Comparison of ENCODE assay signal across 13 mouse cellular contexts in the genomic region with DNA sequence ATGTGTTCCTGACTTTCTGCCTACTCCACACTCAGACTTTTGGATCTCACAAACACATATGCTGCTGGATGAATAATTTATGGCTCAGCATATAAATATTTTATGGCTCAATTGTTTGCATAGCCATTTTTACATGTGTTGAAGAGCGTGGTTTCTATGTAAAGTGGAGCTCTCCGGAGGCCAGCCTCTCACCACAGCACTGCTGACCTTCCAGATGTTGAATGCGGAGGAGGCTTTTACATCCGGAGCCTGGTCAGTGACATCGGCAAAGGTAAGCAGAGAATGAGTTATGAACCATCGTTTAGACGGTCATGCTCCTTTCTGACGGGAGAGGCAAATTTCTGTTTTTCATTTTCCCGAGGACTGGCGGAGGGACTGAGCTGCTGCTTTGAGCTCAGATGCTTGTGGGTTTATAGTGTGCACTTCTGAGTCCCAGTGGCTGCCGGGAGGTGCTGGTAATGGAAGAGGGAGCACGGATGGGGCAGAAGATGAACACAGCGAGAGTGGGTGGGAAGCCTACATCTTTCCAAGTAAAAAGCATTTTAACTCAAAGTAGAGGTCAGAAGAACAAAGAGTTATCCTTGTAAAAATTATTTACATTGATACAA. TPM values are rescaled to one million over a fixed set of nuclear protein-coding genes. Genes with fewer than 3 reads are reported as not detected.
DNase-seq lines count a peak whose midpoint lies in the region; ATAC-seq lines count a peak whose summit lies in the region.
"Had no signal": no experiment of that assay in that cellular context is flagged by ENCODE, and none has a peak within 500 bp of the region (broad histone marks: within the 10 kb centered on the region; RNA-seq: fewer than 3 reads in every experiment).

No protein-coding gene starts in this region.

- H3K27me3 ChIP-seq in hindbrain, embryonic 14.5 days (ENCODE audit: control insufficient read depth, insufficient read depth, low read length), result no peaks in the 10 kb centered on the region
- no peaks in the 10 kb centered on the region for H3K27me3 ChIP-seq in hindbrain, embryonic 10.5 days (ENCODE audit: insufficient read depth, poor library complexity, severe bottlenecking)
- H3K27me3 ChIP-seq in embryonic facial prominence, embryonic 14.5 days (replicated peaks; ENCODE audit: control insufficient read depth, insufficient read depth, low read length), result no peaks in the 10 kb centered on the region
- H3K27me3 ChIP-seq in midbrain, embryonic 16.5 days (ENCODE audit: control insufficient read depth, insufficient read depth, low read depth, low read length), result no peaks in the 10 kb centered on the region

- WGBS in hindbrain, embryonic 14.5 days, result 67% methylated on average over 13 of the region's 13 CpGs
- WGBS in hindbrain, embryonic 10.5 days, result 87% methylated on average over 13 of the region's 13 CpGs
- 46% methylated on average over 13 of the region's 13 CpGs for WGBS in embryonic facial prominence, embryonic 14.5 days
- 57% methylated on average over 13 of the region's 13 CpGs for WGBS in midbrain, embryonic 16.5 days

- H3K4me3 ChIP-seq in hindbrain, embryonic 14.5 days (replicated peaks; ENCODE audit: low read length), result no peak overlapping the region; the same call in 1 of the 2 replicates
- H3K4me3 ChIP-seq in hindbrain, embryonic 10.5 days, result no peak overlapping the region
- H3K4me3 ChIP-seq in embryonic facial prominence, embryonic 14.5 days (ENCODE audit: low read depth, low read length), result 0 out of 2 replicates have a peak overlapping the region, but pooled peaks have one; percentile 7
- peak overlapping the region; percentile 16 for H3K4me3 ChIP-seq in midbrain, embryonic 16.5 days (ENCODE audit: low read depth, low read length)
- H3K4me3 ChIP-seq: layer of hippocampus, adult 2 months; myocyte had no signal

- no peak for ATAC-seq in hindbrain, embryonic 14.5 days (ENCODE audit: low FRiP score)
- ATAC-seq in embryonic facial prominence, embryonic 14.5 days (ENCODE audit: low read depth), result no peak
- no peak for ATAC-seq in midbrain, embryonic 16.5 days

- no peaks in the 10 kb centered on the region for H3K9me3 ChIP-seq in hindbrain, embryonic 14.5 days (ENCODE audit: control insufficient read depth, low read length)
- H3K9me3 ChIP-seq in hindbrain, embryonic 10.5 days, result 0 out of 2 replicates have a peak, but pooled peaks cover 4% of the 10 kb centered on the region
- 0 out of 2 replicates have a peak, but pooled peaks cover 3% of the 10 kb centered on the region for H3K9me3 ChIP-seq in embryonic facial prominence, embryonic 14.5 days (ENCODE audit: control insufficient read depth, low read length)
- H3K9me3 ChIP-seq in midbrain, embryonic 16.5 days (replicated peaks; ENCODE audit: control insufficient read depth, low read length, poor library complexity, severe bottlenecking), result 0 out of 2 replicates have a peak, but pooled peaks cover 2% of the 10 kb centered on the region

- H3K27ac ChIP-seq in hindbrain, embryonic 14.5 days, result peak overlapping the region; percentile 66
- no peak overlapping the region for H3K27ac ChIP-seq in hindbrain, embryonic 10.5 days
- H3K27ac ChIP-seq in embryonic facial prominence, embryonic 14.5 days (replicated peaks; ENCODE audit: low read depth, low read length), result peak overlapping the region; percentile 75
- H3K27ac ChIP-seq in midbrain, embryonic 16.5 days (ENCODE audit: low read length), result peak overlapping the region; percentile 72
- H3K27ac ChIP-seq: layer of hippocampus, adult 2 months had no signal

- peak overlapping the region; percentile 33 for H3K4me2 ChIP-seq in hindbrain, embryonic 14.5 days (replicated peaks)
- peak overlapping the region; percentile 31 for H3K4me2 ChIP-seq in embryonic facial prominence, embryonic 14.5 days (ENCODE audit: low read depth, low read length)
- peak overlapping the region; percentile 41 for H3K4me2 ChIP-seq in midbrain, embryonic 16.5 days (ENCODE audit: low read length)

- peak; percentile 42 for DNase-seq in hindbrain, embryonic 14.5 days (ENCODE audit: low spot score)
- no peak for DNase-seq in hindbrain, embryonic 10.5 days (ENCODE audit: low spot score)
- DNase-seq in brain, adult 2 months (ENCODE audit: low read depth, low spot score), result peak; percentile 42
- no peak for DNase-seq in embryonic facial prominence, embryonic 14.5 days (ENCODE audit: low spot score)
- no peak for DNase-seq in adipocyte (ENCODE audit: low spot score)
- no peak for DNase-seq in urinary bladder, postnatal 10 days (ENCODE audit: low spot score)
- DNase-seq: cerebellum, adult 2 months; lung, postnatal 10 days; right cerebral cortex, postnatal 25 days; thymus, postnatal 4 days had no signal

- no peak overlapping the region for H3K9ac ChIP-seq in hindbrain, embryonic 14.5 days
- H3K9ac ChIP-seq in embryonic facial prominence, embryonic 14.5 days (ENCODE audit: low read depth, low read length), result peak overlapping the region; percentile 11; the same call in 1 of the 2 replicates
- H3K9ac ChIP-seq in midbrain, embryonic 16.5 days (ENCODE audit: low read depth, low read length), result peak overlapping the region; percentile 44; the same call in 1 of the 2 replicates

- 0 out of 2 replicates have a peak, but pooled peaks cover 3% of the 10 kb centered on the region for H3K36me3 ChIP-seq in hindbrain, embryonic 14.5 days (replicated peaks; ENCODE audit: control insufficient read depth, insufficient read depth)
- peaks cover 24% of the 10 kb centered on the region for H3K36me3 ChIP-seq in hindbrain, embryonic 10.5 days
- peaks cover 13% of the 10 kb centered on the region; the same call in 1 of the 2 replicates for H3K36me3 ChIP-seq in embryonic facial prominence, embryonic 14.5 days (ENCODE audit: control insufficient read depth, insufficient read depth, low read length)
- no peaks in the 10 kb centered on the region for H3K36me3 ChIP-seq in midbrain, embryonic 16.5 days (ENCODE audit: control insufficient read depth, insufficient read depth, low read length)

- peaks cover 6% of the 10 kb centered on the region; the same call in 1 of the 2 replicates for H3K4me1 ChIP-seq in hindbrain, embryonic 14.5 days (replicated peaks; ENCODE audit: control insufficient read depth, insufficient read depth, low read length)
- H3K4me1 ChIP-seq in hindbrain, embryonic 10.5 days (replicated peaks), result peaks cover 5% of the 10 kb centered on the region
- peaks cover 21% of the 10 kb centered on the region for H3K4me1 ChIP-seq in embryonic facial prominence, embryonic 14.5 days (ENCODE audit: control insufficient read depth, insufficient read depth, low read length)
- H3K4me1 ChIP-seq in midbrain, embryonic 16.5 days (ENCODE audit: control insufficient read depth, insufficient read depth, low read length), result peaks cover 12% of the 10 kb centered on the region

RNA-seq across cellular contexts. Expression of a gene that starts 34.4 kb away (rescaled TPM):
- polyA plus RNA-seq in hindbrain, embryonic 14.5 days (2014; fragmentation: Nextera tagmentation; extraction: Ambion mirVana), result 13.6 and 14.1 TPM in 2 replicates
- 19.3 and 21.2 TPM in 2 replicates for polyA plus RNA-seq in hindbrain, embryonic 10.5 days (2016; fragmentation: Nextera tagmentation; extraction: Ambion mirVana)
- polyA plus RNA-seq in embryonic facial prominence, embryonic 14.5 days (2014; fragmentation: Nextera tagmentation; extraction: Ambion mirVana), result 19.8 and 22.6 TPM in 2 replicates
- polyA plus RNA-seq in midbrain, embryonic 16.5 days (2015; fragmentation: Nextera tagmentation; extraction: Ambion mirVana), result 15.5 and 17.3 TPM in 2 replicates

Comparison
In these comparisons a context has a peak if more than half of its experiments do, and no peak if none do; other contexts are left out.
1. DNase-seq: peak in hindbrain, embryonic 14.5 days (single experiment) and brain, adult 2 months (single experiment); none in hindbrain, embryonic 10.5 days (single experiment), embryonic facial prominence, embryonic 14.5 days (single experiment), adipocyte (single experiment) and urinary bladder, postnatal 10 days (single experiment).
2. H3K4me3 ChIP-seq: peak in embryonic facial prominence, embryonic 14.5 days (single experiment) and midbrain, embryonic 16.5 days (single experiment); none in hindbrain, embryonic 14.5 days (single experiment) and hindbrain, embryonic 10.5 days (single experiment).
3. Peak in every context shown above with its lines, with median percentiles within 50 percentile points of each other: H3K4me2 ChIP-seq.